Mouse (Mus musculus) hindbrain, embryonic 16.5 days (tissue): Measurements from ENCODE around the gene Ptpn3. TPM values are rescaled to one million over a fixed set of nuclear protein-coding genes. Genes with fewer than 3 reads are reported as not detected.

ENCODE experiments used
- ATAC-seq: fragments of 200-750 bp; cut with Nextera tagmentation; 2 replicates; pipeline ENCODE4 v1.8.0; 2017; ENCODE audit warnings: moderate TSS enrichment, moderate library complexity
- H3K27ac ChIP-seq: fragments of 300-500 bp; sonication (generic); 2 replicates; pipeline ENCODE4 v1.5.1; 2014; ENCODE audit warnings: low read depth, mild to moderate bottlenecking, control low read depth, low read length, moderate library complexity
- H3K27me3 ChIP-seq: fragments of 300-500 bp; sonication (generic); replicated peaks from 2 replicates; pipeline ENCODE4 v1.6.1; 2014; ENCODE audit warnings: low read length; ENCODE audit not compliant: control insufficient read depth, insufficient read depth
- H3K36me3 ChIP-seq: fragments of 300-500 bp; sonication (generic); 2 replicates; pipeline ENCODE4 v1.6.1; 2014; ENCODE audit warnings: mild to moderate bottlenecking, low read length, moderate library complexity, mixed read lengths; ENCODE audit not compliant: control insufficient read depth, insufficient read depth
- H3K4me1 ChIP-seq: fragments of 300-500 bp; sonication (generic); 2 replicates; pipeline ENCODE4 v1.6.1; 2014; ENCODE audit warnings: low read depth, low read length; ENCODE audit not compliant: control insufficient read depth, insufficient read depth
- H3K4me2 ChIP-seq: fragments of 300-500 bp; sonication (generic); 2 replicates; pipeline ENCODE4 v1.6.1; 2014; ENCODE audit warnings: mild to moderate bottlenecking, low read length, control low read depth, moderate library complexity
- H3K4me3 ChIP-seq: fragments of 300-500 bp; sonication (generic); 2 replicates; pipeline ENCODE4 v1.5.1; 2014; ENCODE audit warnings: mild to moderate bottlenecking, low read length, control low read depth, moderate library complexity
- H3K9ac ChIP-seq: fragments of 300-500 bp; sonication (generic); 2 replicates; pipeline ENCODE4 v1.6.1; 2014; ENCODE audit warnings: low read depth, mild to moderate bottlenecking, control low read depth, low read length, moderate library complexity
- H3K9me3 ChIP-seq: fragments of 300-500 bp; sonication (generic); 2 replicates; pipeline ENCODE4 v1.6.1; 2014; ENCODE audit warnings: mild to moderate bottlenecking, low read length, moderate library complexity; ENCODE audit not compliant: control insufficient read depth
- WGBS: fragments of 180-500 bp; shearing (Covaris S2); extraction: QIAGEN DNeasy Blood & Tissue Kit; methylation state at CpG from one replicate; pipeline ENCODE4 v1.1.7; 2014; 5-methylcytosine and 5-hydroxymethylcytosine counted together
- polyA plus RNA-seq: library from polyadenylated mRNA; unstranded; fragments of >200 nt; fragmentation: Nextera tagmentation; extraction: Ambion mirVana; gene quantifications from 2 replicates; pipeline ENCODE4 v1.2.1, GENCODE M21; 2015

The Ptpn3 gene
- 2.8 and 4.2 TPM in 2 replicates for polyA plus RNA-seq

- WGBS: under 1% methylated on average over 39 of the region's 42 CpGs
- peaks cover 19% of the 10 kb centered on the region for H3K4me1 ChIP-seq
- H3K4me2 ChIP-seq: peak within 1 kb of the TSS; percentile 66
- ATAC-seq: peak; percentile 89
- H3K27me3 ChIP-seq: peaks cover 2% of the 10 kb centered on the region; the same call in 1 of the 2 replicates
- H3K4me3 ChIP-seq: peak within 1 kb of the TSS; percentile 83
- H3K9ac ChIP-seq: peak within 1 kb of the TSS; percentile 82
- no peaks in the 10 kb centered on the region for H3K36me3 ChIP-seq
- H3K27ac ChIP-seq: peak within 1 kb of the TSS; percentile 10; the same call in 1 of the 2 replicates
- H3K9me3 ChIP-seq: no peaks in the 10 kb centered on the region
Measured at GRCm38 (mm10) chr4:57301410-57302313, at the start of gene Ptpn3. Gene Ptpn3 (minus strand): TSS chr4:57301837.

- H3K4me1 ChIP-seq: no peaks in the 10 kb centered on the region
- no peaks in the 10 kb centered on the region for H3K27me3 ChIP-seq
- no peak overlapping the region for H3K4me3 ChIP-seq
- no peak overlapping the region for H3K4me2 ChIP-seq
- no peak overlapping the region for H3K9ac ChIP-seq
- no peaks in the 10 kb centered on the region for H3K9me3 ChIP-seq
- 98% methylated on average over 2 of the region's 2 CpGs for WGBS
- H3K36me3 ChIP-seq: no peaks in the 10 kb centered on the region
- no peak for ATAC-seq
- no peak overlapping the region for H3K27ac ChIP-seq
Measured at GRCm38 (mm10) chr4:57350541-57350940, 48.9 kb upstream of the Ptpn3 start.

GRCm38 (mm10) chr4:57343996-57344395, 42.4 kb upstream of the Ptpn3 start:
- Histone ChIP-seq H3K4me2 (no peak overlapping the region), H3K9me3 (no peaks in the 10 kb centered on the region), H3K9ac (no peak overlapping the region), H3K27me3 (no peaks in the 10 kb centered on the region), H3K4me3 (no peak overlapping the region), H3K36me3 (no peaks in the 10 kb centered on the region), H3K4me1 (no peaks in the 10 kb centered on the region), H3K27ac (no peak overlapping the region)
- ATAC-seq: no peak
- WGBS: 92% methylated on average over 7 of the region's 7 CpGs

GRCm38 (mm10) chr4:57338923-57339322, 37.3 kb upstream of the Ptpn3 start:
- 90% methylated on average over 17 of the region's 17 CpGs for WGBS
- no peak for ATAC-seq
- no peak overlapping the region for H3K4me3 ChIP-seq
- no peaks in the 10 kb centered on the region for H3K36me3 ChIP-seq
- no peaks in the 10 kb centered on the region for H3K27me3 ChIP-seq
- no peaks in the 10 kb centered on the region for H3K4me1 ChIP-seq
- no peak overlapping the region for H3K9ac ChIP-seq
- no peak overlapping the region for H3K27ac ChIP-seq
- no peaks in the 10 kb centered on the region for H3K9me3 ChIP-seq
- H3K4me2 ChIP-seq: no peak overlapping the region

GRCm38 (mm10) chr4:57338061-57338460, 36.4 kb upstream of the Ptpn3 start:
- Histone ChIP-seq H3K4me3 (no peak overlapping the region), H3K4me2 (no peak overlapping the region), H3K9me3 (no peaks in the 10 kb centered on the region), H3K27me3 (no peaks in the 10 kb centered on the region), H3K9ac (no peak overlapping the region), H3K36me3 (no peaks in the 10 kb centered on the region), H3K27ac (no peak overlapping the region), H3K4me1 (no peaks in the 10 kb centered on the region)
- ATAC-seq: no peak
- 80% methylated on average over 9 of the region's 9 CpGs for WGBS

- H3K9ac ChIP-seq: no peak overlapping the region
- ATAC-seq: 0 out of 2 replicates have a peak, but pooled peaks have one; percentile 54
- H3K4me3 ChIP-seq: no peak overlapping the region
- WGBS: 25% methylated on average over 9 of the region's 9 CpGs
- no peaks in the 10 kb centered on the region for H3K36me3 ChIP-seq
- no peak overlapping the region for H3K4me2 ChIP-seq
- H3K9me3 ChIP-seq: no peaks in the 10 kb centered on the region
- no peaks in the 10 kb centered on the region for H3K4me1 ChIP-seq
- H3K27me3 ChIP-seq: no peaks in the 10 kb centered on the region
- no peak overlapping the region for H3K27ac ChIP-seq
Measured at GRCm38 (mm10) chr4:57335000-57335666, 33.5 kb upstream of the Ptpn3 start.

GRCm38 (mm10) chr4:57333926-57334548, 32.4 kb upstream of the Ptpn3 start:
- WGBS: 94% methylated on average over 12 of the region's 12 CpGs
- ATAC-seq: no peak

GRCm38 (mm10) chr4:57332511-57332910, 30.9 kb upstream of the Ptpn3 start:
- H3K36me3 ChIP-seq: no peaks in the 10 kb centered on the region
- H3K9me3 ChIP-seq: no peaks in the 10 kb centered on the region
- H3K4me3 ChIP-seq: no peak overlapping the region
- no peaks in the 10 kb centered on the region for H3K4me1 ChIP-seq
- H3K27me3 ChIP-seq: no peaks in the 10 kb centered on the region
- no peak overlapping the region for H3K27ac ChIP-seq
- ATAC-seq: no peak
- 80% methylated on average over 3 of the region's 3 CpGs for WGBS
- H3K4me2 ChIP-seq: no peak overlapping the region
- no peak overlapping the region for H3K9ac ChIP-seq

More at GRCm38 (mm10) chr4:57333926-57334548, 32.4 kb upstream of the Ptpn3 start:
- Histone ChIP-seq H3K4me2 (no peak overlapping the region), H3K9ac (no peak overlapping the region), H3K27me3 (no peaks in the 10 kb centered on the region), H3K27ac (no peak overlapping the region), H3K9me3 (no peaks in the 10 kb centered on the region), H3K4me1 (no peaks in the 10 kb centered on the region), H3K36me3 (no peaks in the 10 kb centered on the region), H3K4me3 (no peak overlapping the region)
